Mouse (Mus musculus): ENCODE measurements around the gene Cdk4. TPM values are rescaled to one million over a fixed set of nuclear protein-coding genes. Genes with fewer than 3 reads are reported as not detected.

The Cdk4 gene
- polyA plus RNA-seq, 1 experiment from 2014 or later, result 1,113 TPM

GRCm38 (mm10) chr10:127073981-127074380 is 10.6 kb downstream of the Cdk4 start:
- WGBS, result 81% methylated on average over 1 of the region's 1 CpGs
- Histone ChIP-seq H3K9me3 (replicated peaks; ENCODE audit: low read length) (no peaks in the 10 kb centered on the region), H3K4me1 (replicated peaks; ENCODE audit: insufficient read depth, low read length) (peaks cover 14% of the 10 kb centered on the region; the same call in 1 of the 2 replicates), H3K27ac (no peak overlapping the region), H3K36me3 (ENCODE audit: insufficient read depth, low read length) (no peaks in the 10 kb centered on the region), H3K4me3 (replicated peaks; ENCODE audit: low read depth, low read length) (no peak overlapping the region), H3K27me3 (ENCODE audit: insufficient read depth, low read length) (peaks cover 15% of the 10 kb centered on the region), H3K4me2 (ENCODE audit: low read length) (no peak overlapping the region), H3K9ac (ENCODE audit: low read depth, low read length) (no peak overlapping the region)
- ATAC-seq (replicated peaks; ENCODE audit: low FRiP score, low read depth) (no peak), DNase-seq (ENCODE audit: low spot score) (no peak)
- no peak for TF ChIP-seq CTCF (IDR thresholded peaks at IDR 0.05; ENCODE audit: low read depth)

- H3K4me3 ChIP-seq (replicated peaks; ENCODE audit: low read depth, low read length), result no peak within 1 kb of the TSS
- H3K9ac ChIP-seq (ENCODE audit: low read depth, low read length), result no peak within 1 kb of the TSS
- peaks cover 24% of the 10 kb centered on the region for H3K4me1 ChIP-seq (replicated peaks; ENCODE audit: insufficient read depth, low read length)
- no peak within 1 kb of the TSS for H3K4me2 ChIP-seq (ENCODE audit: low read length)
- peaks cover 26% of the 10 kb centered on the region for H3K27me3 ChIP-seq (ENCODE audit: insufficient read depth, low read length)
- no peaks in the 10 kb centered on the region for H3K36me3 ChIP-seq (ENCODE audit: insufficient read depth, low read length)
- DNase-seq (ENCODE audit: low spot score), result no peak
- TF ChIP-seq CTCF (IDR thresholded peaks at IDR 0.05; ENCODE audit: low read depth), result no peak
- H3K27ac ChIP-seq, result no peak within 1 kb of the TSS
- ATAC-seq (replicated peaks; ENCODE audit: low FRiP score, low read depth), result no peak
- no peaks in the 10 kb centered on the region for H3K9me3 ChIP-seq (replicated peaks; ENCODE audit: low read length)
- 58% methylated on average over 9 of the region's 9 CpGs for WGBS
Observed at GRCm38 (mm10) chr10:127075080-127075479, 11.7 kb downstream of the Cdk4 start, which contains the start of gene Agap2. Gene Agap2 (plus strand): TSS chr10:127075284.

- no peak for TF ChIP-seq CTCF (IDR thresholded peaks at IDR 0.05; ENCODE audit: low read depth)
- Histone ChIP-seq H3K4me2 (ENCODE audit: low read length) (no peak overlapping the region), H3K9ac (ENCODE audit: low read depth, low read length) (no peak overlapping the region), H3K27ac (no peak overlapping the region), H3K9me3 (replicated peaks; ENCODE audit: low read length) (no peaks in the 10 kb centered on the region), H3K36me3 (ENCODE audit: insufficient read depth, low read length) (no peaks in the 10 kb centered on the region), H3K4me1 (replicated peaks; ENCODE audit: insufficient read depth, low read length) (peaks cover 25% of the 10 kb centered on the region), H3K4me3 (replicated peaks; ENCODE audit: low read depth, low read length) (no peak overlapping the region), H3K27me3 (ENCODE audit: insufficient read depth, low read length) (peaks cover 32% of the 10 kb centered on the region)
- WGBS, result 53% methylated on average over 8 of the region's 8 CpGs
- no peak for ATAC-seq (replicated peaks; ENCODE audit: low FRiP score, low read depth)
- no peak for DNase-seq (ENCODE audit: low spot score)
Observed at GRCm38 (mm10) chr10:127075651-127076050, 12.3 kb downstream of the Cdk4 start.

- no peak for TF ChIP-seq CTCF (IDR thresholded peaks at IDR 0.05; ENCODE audit: low read depth)
- ATAC-seq (replicated peaks; ENCODE audit: low FRiP score, low read depth), result no peak
- peaks cover 36% of the 10 kb centered on the region for H3K27me3 ChIP-seq (ENCODE audit: insufficient read depth, low read length)
Observed at GRCm38 (mm10) chr10:127076082-127076481, 12.7 kb downstream of the Cdk4 start.

GRCm38 (mm10) chr10:127077515-127077914 is 14.2 kb downstream of the Cdk4 start:
- Histone ChIP-seq H3K4me1 (replicated peaks; ENCODE audit: insufficient read depth, low read length) (peaks cover 27% of the 10 kb centered on the region), H3K27ac (no peak overlapping the region), H3K36me3 (ENCODE audit: insufficient read depth, low read length) (no peaks in the 10 kb centered on the region), H3K27me3 (ENCODE audit: insufficient read depth, low read length) (peaks cover 42% of the 10 kb centered on the region), H3K4me2 (ENCODE audit: low read length) (no peak overlapping the region), H3K4me3 (replicated peaks; ENCODE audit: low read depth, low read length) (no peak overlapping the region), H3K9ac (ENCODE audit: low read depth, low read length) (no peak overlapping the region), H3K9me3 (replicated peaks; ENCODE audit: low read length) (no peaks in the 10 kb centered on the region)
- DNase-seq (ENCODE audit: low spot score), result no peak
- ATAC-seq (replicated peaks; ENCODE audit: low FRiP score, low read depth), result no peak
- WGBS, result 10% methylated on average over 10 of the region's 10 CpGs
- no peak for TF ChIP-seq CTCF (IDR thresholded peaks at IDR 0.05; ENCODE audit: low read depth)

More at GRCm38 (mm10) chr10:127076082-127076481, 12.7 kb downstream of the Cdk4 start:
- no peaks in the 10 kb centered on the region for H3K9me3 ChIP-seq (replicated peaks; ENCODE audit: low read length)
- H3K36me3 ChIP-seq (ENCODE audit: insufficient read depth, low read length), result no peaks in the 10 kb centered on the region
- no peak overlapping the region for H3K4me3 ChIP-seq (replicated peaks; ENCODE audit: low read depth, low read length)
- WGBS, result 31% methylated on average over 4 of the region's 4 CpGs
- peaks cover 23% of the 10 kb centered on the region for H3K4me1 ChIP-seq (replicated peaks; ENCODE audit: insufficient read depth, low read length)
- no peak overlapping the region for H3K27ac ChIP-seq
- no peak overlapping the region for H3K4me2 ChIP-seq (ENCODE audit: low read length)
- no peak overlapping the region for H3K9ac ChIP-seq (ENCODE audit: low read depth, low read length)
- no peak for DNase-seq (ENCODE audit: low spot score)

- ATAC-seq (replicated peaks; ENCODE audit: low FRiP score, low read depth), result no peak
- WGBS, result 3% methylated on average over 12 of the region's 12 CpGs
- no peak overlapping the region for H3K9ac ChIP-seq (ENCODE audit: low read depth, low read length)
- peak overlapping the region; percentile 72; the same call in 1 of the 2 replicates for H3K4me2 ChIP-seq (ENCODE audit: low read length)
- peak overlapping the region; percentile 43 for H3K4me3 ChIP-seq (replicated peaks; ENCODE audit: low read depth, low read length)
- peaks cover 27% of the 10 kb centered on the region for H3K4me1 ChIP-seq (replicated peaks; ENCODE audit: insufficient read depth, low read length)
- no peaks in the 10 kb centered on the region for H3K9me3 ChIP-seq (replicated peaks; ENCODE audit: low read length)
- TF ChIP-seq CTCF (IDR thresholded peaks at IDR 0.05; ENCODE audit: low read depth), result no peak
- H3K27me3 ChIP-seq (ENCODE audit: insufficient read depth, low read length), result peaks cover 48% of the 10 kb centered on the region
- no peak for DNase-seq (ENCODE audit: low spot score)
- H3K27ac ChIP-seq, result no peak overlapping the region
- no peaks in the 10 kb centered on the region for H3K36me3 ChIP-seq (ENCODE audit: insufficient read depth, low read length)
Observed at GRCm38 (mm10) chr10:127078001-127078676, 14.8 kb downstream of the Cdk4 start.

Data from kidney, postnatal 0 days (tissue).